Mouse (Mus musculus) hindbrain, embryonic 10.5 days (tissue): Measurements from ENCODE around the gene Mcoln1. TPM values are rescaled to one million over a fixed set of nuclear protein-coding genes. Genes with fewer than 3 reads are reported as not detected.
A peak's percentile ranks its signal among the peaks of the same experiment; 100 is the strongest.

Source experiments
- DNase-seq: peaks from one replicate; pipeline ENCODE4 v3.0.0-alpha.2; 2017; ENCODE audit warnings: low spot score
- H3K27ac ChIP-seq: fragments of 300-500 bp; sonication (generic); 2 replicates; pipeline ENCODE4 v1.5.1; 2016; ENCODE audit warnings: mild to moderate bottlenecking, moderate library complexity
- H3K27me3 ChIP-seq: fragments of 300-500 bp; sonication (generic); 2 replicates; pipeline ENCODE4 v1.6.1; 2016; ENCODE audit warnings: mild to moderate bottlenecking; ENCODE audit not compliant: poor library complexity, insufficient read depth, severe bottlenecking
- H3K36me3 ChIP-seq: fragments of 300-500 bp; sonication (generic); 2 replicates; pipeline ENCODE4 v1.6.1; 2016; ENCODE audit warnings: mild to moderate bottlenecking, moderate library complexity
- H3K4me1 ChIP-seq: fragments of 300-500 bp; sonication (generic); replicated peaks from 2 replicates; pipeline ENCODE4 v1.6.1; 2016; ENCODE audit warnings: mild to moderate bottlenecking
- H3K4me3 ChIP-seq: fragments of 300-500 bp; sonication (generic); 2 replicates; pipeline ENCODE4 v1.5.1; 2016; ENCODE audit warnings: mild to moderate bottlenecking, moderate library complexity
- H3K9me3 ChIP-seq: fragments of 300-500 bp; sonication (generic); 2 replicates; pipeline ENCODE4 v1.6.1; 2016; ENCODE audit warnings: mild to moderate bottlenecking, moderate library complexity
- WGBS: fragments of 180-500 bp; shearing (Covaris S2); methylation state at CpG from one replicate; pipeline ENCODE4 v1.1.7; 2016; 5-methylcytosine and 5-hydroxymethylcytosine counted together
- polyA plus RNA-seq: library from polyadenylated mRNA; unstranded; fragments of >200 nt; fragmentation: Nextera tagmentation; extraction: Ambion mirVana; gene quantifications from 2 replicates; pipeline ENCODE4 v1.2.1, GENCODE M21; 2016

Mcoln1 gene
- polyA plus RNA-seq, result 63.4 and 73.9 TPM in 2 replicates

GRCm38 (mm10) chr8:3500235-3501090 lies at the start of gene Mcoln1:
Gene Mcoln1 (plus strand): TSS chr8:3500457.
- DNase-seq, result peak; percentile 99
- Histone ChIP-seq H3K36me3 (peaks cover 38% of the 10 kb centered on the region), H3K4me1 (peaks cover 28% of the 10 kb centered on the region), H3K27ac (peak within 1 kb of the TSS; percentile 95), H3K27me3 (no peaks in the 10 kb centered on the region), H3K9me3 (peaks cover 12% of the 10 kb centered on the region), H3K4me3 (peak within 1 kb of the TSS; percentile 83)
- WGBS, result under 1% methylated on average over 70 of the region's 70 CpGs

- Histone ChIP-seq H3K9me3 (0 out of 2 replicates have a peak, but pooled peaks cover 3% of the 10 kb centered on the region), H3K27ac (no peak overlapping the region), H3K4me3 (no peak overlapping the region), H3K27me3 (no peaks in the 10 kb centered on the region), H3K36me3 (peaks cover 89% of the 10 kb centered on the region), H3K4me1 (no peaks in the 10 kb centered on the region)
- peak; percentile 48 for DNase-seq
- 30% methylated on average over 5 of the region's 5 CpGs for WGBS
Observed at GRCm38 (mm10) chr8:3450670-3451069, 49.6 kb upstream of the Mcoln1 start.

- Histone ChIP-seq H3K4me3 (no peak overlapping the region), H3K4me1 (no peaks in the 10 kb centered on the region), H3K27ac (no peak overlapping the region), H3K27me3 (no peaks in the 10 kb centered on the region), H3K36me3 (peaks cover 90% of the 10 kb centered on the region), H3K9me3 (0 out of 2 replicates have a peak, but pooled peaks cover 3% of the 10 kb centered on the region)
- WGBS, result 97% methylated on average over 25 of the region's 25 CpGs
- no peak for DNase-seq
Observed at GRCm38 (mm10) chr8:3451992-3452391, 48.3 kb upstream of the Mcoln1 start.

- no peaks in the 10 kb centered on the region for H3K27me3 ChIP-seq
- no peak for DNase-seq
- no peak overlapping the region for H3K27ac ChIP-seq
- 87% methylated on average over 2 of the region's 2 CpGs for WGBS
- no peak overlapping the region for H3K4me3 ChIP-seq
- H3K4me1 ChIP-seq, result peaks cover 14% of the 10 kb centered on the region
- H3K36me3 ChIP-seq, result peaks cover 11% of the 10 kb centered on the region
- no peaks in the 10 kb centered on the region for H3K9me3 ChIP-seq
Observed at GRCm38 (mm10) chr8:3463248-3463647, 37.0 kb upstream of the Mcoln1 start.

- 63% methylated on average over 5 of the region's 5 CpGs for WGBS
- no peaks in the 10 kb centered on the region; the same call in 1 of the 2 replicates for H3K36me3 ChIP-seq
- DNase-seq, result peak; percentile 62
- H3K27ac ChIP-seq, result no peak overlapping the region
- peaks cover 16% of the 10 kb centered on the region for H3K4me1 ChIP-seq
- no peaks in the 10 kb centered on the region for H3K9me3 ChIP-seq
- no peak overlapping the region for H3K4me3 ChIP-seq
- no peaks in the 10 kb centered on the region for H3K27me3 ChIP-seq
Observed at GRCm38 (mm10) chr8:3464309-3464708, 35.9 kb upstream of the Mcoln1 start.

GRCm38 (mm10) chr8:3467006-3467885 lies 33.0 kb upstream of the Mcoln1 start, which contains the start of gene Pex11g:
Gene Pex11g (minus strand): TSS chr8:3467680.
- Histone ChIP-seq H3K4me1 (peaks cover 11% of the 10 kb centered on the region), H3K9me3 (no peaks in the 10 kb centered on the region), H3K4me3 (peak within 1 kb of the TSS; percentile 56), H3K27ac (peak within 1 kb of the TSS; percentile 96), H3K36me3 (no peaks in the 10 kb centered on the region), H3K27me3 (no peaks in the 10 kb centered on the region)
- WGBS, result 8% methylated on average over 32 of the region's 32 CpGs
- peak; percentile 98 for DNase-seq

GRCm38 (mm10) chr8:3467886-3468545 lies 32.2 kb upstream of the Mcoln1 start:
- H3K9me3 ChIP-seq, result no peaks in the 10 kb centered on the region
- WGBS, result 54% methylated on average over 9 of the region's 9 CpGs
- no peaks in the 10 kb centered on the region for H3K27me3 ChIP-seq
- H3K36me3 ChIP-seq, result no peaks in the 10 kb centered on the region
- H3K4me3 ChIP-seq, result peak overlapping the region; percentile 56
- H3K4me1 ChIP-seq, result peaks cover 11% of the 10 kb centered on the region
- peak; percentile 8 for DNase-seq
- H3K27ac ChIP-seq, result peak overlapping the region; percentile 96

- Histone ChIP-seq H3K4me1 (peaks cover 11% of the 10 kb centered on the region), H3K27ac (peak overlapping the region; percentile 96), H3K27me3 (no peaks in the 10 kb centered on the region), H3K4me3 (no peak overlapping the region), H3K36me3 (no peaks in the 10 kb centered on the region), H3K9me3 (no peaks in the 10 kb centered on the region)
- WGBS, result 86% methylated on average over 1 of the region's 1 CpGs
- no peak for DNase-seq
Observed at GRCm38 (mm10) chr8:3468838-3469237, 31.4 kb upstream of the Mcoln1 start.

GRCm38 (mm10) chr8:3470562-3470961 lies 29.7 kb upstream of the Mcoln1 start, which contains the start of gene Tex45:
Gene Tex45 (plus strand): TSS chr8:3470862.
- Histone ChIP-seq H3K4me3 (no peak within 1 kb of the TSS), H3K36me3 (no peaks in the 10 kb centered on the region), H3K4me1 (peaks cover 11% of the 10 kb centered on the region), H3K27me3 (peaks cover 5% of the 10 kb centered on the region), H3K9me3 (no peaks in the 10 kb centered on the region), H3K27ac (no peak within 1 kb of the TSS)
- DNase-seq, result no peak

- peaks cover 6% of the 10 kb centered on the region; the same call in 1 of the 2 replicates for H3K4me1 ChIP-seq
- no peaks in the 10 kb centered on the region for H3K36me3 ChIP-seq
- peak overlapping the region; percentile 43 for H3K4me3 ChIP-seq
- peaks cover 26% of the 10 kb centered on the region for H3K27me3 ChIP-seq
- 35% methylated on average over 37 of the region's 37 CpGs for WGBS
- peak; percentile 20 for DNase-seq
- H3K9me3 ChIP-seq, result no peaks in the 10 kb centered on the region
- H3K27ac ChIP-seq, result peak overlapping the region; percentile 50; the same call in 1 of the 2 replicates
Observed at GRCm38 (mm10) chr8:3475715-3476429, 24.4 kb upstream of the Mcoln1 start.

GRCm38 (mm10) chr8:3480221-3480785 lies 20.0 kb upstream of the Mcoln1 start:
- Histone ChIP-seq H3K27me3 (peaks cover 24% of the 10 kb centered on the region), H3K4me3 (no peak overlapping the region), H3K27ac (no peak overlapping the region), H3K4me1 (peaks cover 6% of the 10 kb centered on the region; the same call in 1 of the 2 replicates), H3K9me3 (no peaks in the 10 kb centered on the region), H3K36me3 (no peaks in the 10 kb centered on the region)
- no peak for DNase-seq
- WGBS, result 80% methylated on average over 4 of the region's 4 CpGs
